Mouse (Mus musculus) limb, embryonic 11.5 days (tissue): ENCODE results near the gene Alox8. TPM values are rescaled to one million over a fixed set of nuclear protein-coding genes. Genes with fewer than 3 reads are reported as not detected.

Experiments
- ATAC-seq: fragments of 200-750 bp; cut with Nextera tagmentation; 2 replicates; pipeline ENCODE4 v1.8.0; 2017; ENCODE audit warnings: low read depth; ENCODE audit not compliant: insufficient number of reproducible peaks, low FRiP score, low TSS enrichment
- DNase-seq: peaks from one replicate; pipeline ENCODE4 v3.0.0-alpha.2; 2015; ENCODE audit warnings: low spot score
- H3K27ac ChIP-seq: fragments of 300-500 bp; sonication (generic); replicated peaks from 2 replicates; pipeline ENCODE4 v1.5.1; 2014; ENCODE audit warnings: low read depth, mild to moderate bottlenecking, low read length
- H3K27me3 ChIP-seq: fragments of 300-500 bp; sonication (generic); 2 replicates; pipeline ENCODE4 v1.6.1; 2014; ENCODE audit warnings: mild to moderate bottlenecking, low read length, mixed read lengths; ENCODE audit not compliant: control insufficient read depth, insufficient read depth
- H3K36me3 ChIP-seq: fragments of 300-500 bp; sonication (generic); 2 replicates; pipeline ENCODE4 v1.6.1; 2014; ENCODE audit warnings: mild to moderate bottlenecking, low read length, moderate library complexity, mixed read lengths; ENCODE audit not compliant: control insufficient read depth, insufficient read depth
- H3K4me1 ChIP-seq: fragments of 300-500 bp; sonication (generic); 2 replicates; pipeline ENCODE4 v1.6.1; 2014; ENCODE audit warnings: low read length, mixed read lengths; ENCODE audit not compliant: control insufficient read depth, insufficient read depth
- H3K4me2 ChIP-seq: fragments of 300-500 bp; sonication (generic); 2 replicates; pipeline ENCODE4 v1.6.1; 2014; ENCODE audit warnings: low read depth, mild to moderate bottlenecking, moderate library complexity; ENCODE audit not compliant: severe bottlenecking
- H3K4me3 ChIP-seq: fragments of 300-500 bp; sonication (generic); 2 replicates; pipeline ENCODE4 v1.5.1; 2014; ENCODE audit warnings: low read depth, low read length
- H3K9ac ChIP-seq: fragments of 300-500 bp; sonication (generic); 2 replicates; pipeline ENCODE4 v1.6.1; 2014; ENCODE audit warnings: mild to moderate bottlenecking, low read length
- H3K9me3 ChIP-seq: fragments of 300-500 bp; sonication (generic); 2 replicates; pipeline ENCODE4 v1.6.1; 2016; ENCODE audit warnings: low read length; ENCODE audit not compliant: control insufficient read depth
- WGBS: fragments of 180-500 bp; shearing (Covaris S2); extraction: QIAGEN DNeasy Blood & Tissue Kit; methylation state at CpG from one replicate; pipeline ENCODE4 v1.1.7; 2014; 5-methylcytosine and 5-hydroxymethylcytosine counted together
- polyA plus RNA-seq: library from polyadenylated mRNA; unstranded; fragments of >200 nt; fragmentation: Nextera tagmentation; extraction: Ambion mirVana; gene quantifications from 2 replicates; pipeline ENCODE4 v1.2.1, GENCODE M21; 2014

Alox8 gene
- polyA plus RNA-seq, 1 experiment from 2014 or later, result 0.07 TPM

- no peak overlapping the region for H3K4me3 ChIP-seq
- H3K36me3 ChIP-seq, result no peaks in the 10 kb centered on the region
- no peak overlapping the region for H3K9ac ChIP-seq
- ATAC-seq (no peak), DNase-seq (no peak)
- no peak overlapping the region for H3K27ac ChIP-seq
- no peaks in the 10 kb centered on the region for H3K27me3 ChIP-seq
- H3K4me1 ChIP-seq, result no peaks in the 10 kb centered on the region
- no peaks in the 10 kb centered on the region for H3K9me3 ChIP-seq
- 63% methylated on average over 1 of the region's 1 CpGs for WGBS
- H3K4me2 ChIP-seq, result no peak overlapping the region
These were observed 28.1 kb upstream of the Alox8 start for GRCm38 (mm10) chr11:69225715-69226114.

GRCm38 (mm10) chr11:69223101-69223500 is 25.5 kb upstream of the Alox8 start:
- H3K27me3 ChIP-seq, result no peaks in the 10 kb centered on the region
- H3K4me2 ChIP-seq, result no peak overlapping the region
- H3K9ac ChIP-seq, result no peak overlapping the region
- WGBS, result 92% methylated on average over 4 of the region's 4 CpGs
- no peak for ATAC-seq
- H3K4me1 ChIP-seq, result no peaks in the 10 kb centered on the region
- DNase-seq, result no peak
- no peak overlapping the region for H3K27ac ChIP-seq
- H3K9me3 ChIP-seq, result no peaks in the 10 kb centered on the region
- H3K4me3 ChIP-seq, result no peak overlapping the region
- H3K36me3 ChIP-seq, result no peaks in the 10 kb centered on the region

- WGBS, result 58% methylated on average over 4 of the region's 4 CpGs
- Histone ChIP-seq H3K4me2 (no peak overlapping the region), H3K9me3 (no peaks in the 10 kb centered on the region), H3K9ac (no peak overlapping the region), H3K4me1 (no peaks in the 10 kb centered on the region), H3K27ac (no peak overlapping the region), H3K4me3 (no peak overlapping the region), H3K27me3 (no peaks in the 10 kb centered on the region), H3K36me3 (no peaks in the 10 kb centered on the region)
- ATAC-seq, result no peak
- DNase-seq, result no peak
These were observed 23.4 kb upstream of the Alox8 start for GRCm38 (mm10) chr11:69221070-69221469.

GRCm38 (mm10) chr11:69218661-69219060 is 21.0 kb upstream of the Alox8 start:
- Histone ChIP-seq H3K9ac (no peak overlapping the region), H3K36me3 (no peaks in the 10 kb centered on the region), H3K4me3 (no peak overlapping the region), H3K9me3 (no peaks in the 10 kb centered on the region), H3K4me1 (no peaks in the 10 kb centered on the region), H3K4me2 (no peak overlapping the region), H3K27ac (no peak overlapping the region), H3K27me3 (no peaks in the 10 kb centered on the region)
- no peak for DNase-seq
- no peak for ATAC-seq
- WGBS, result 50% methylated on average over 2 of the region's 2 CpGs

GRCm38 (mm10) chr11:69217411-69217810 is 19.8 kb upstream of the Alox8 start:
- H3K4me3 ChIP-seq, result no peak overlapping the region
- no peaks in the 10 kb centered on the region for H3K36me3 ChIP-seq
- no peak overlapping the region for H3K9ac ChIP-seq
- H3K4me1 ChIP-seq, result no peaks in the 10 kb centered on the region
- no peaks in the 10 kb centered on the region for H3K27me3 ChIP-seq
- no peak for ATAC-seq
- WGBS, result 87% methylated on average over 5 of the region's 5 CpGs
- no peak overlapping the region for H3K4me2 ChIP-seq
- no peak for DNase-seq
- H3K9me3 ChIP-seq, result no peaks in the 10 kb centered on the region
- no peak overlapping the region for H3K27ac ChIP-seq

- Histone ChIP-seq H3K9ac (no peak overlapping the region), H3K4me2 (no peak overlapping the region; the same call in 1 of the 2 replicates), H3K4me1 (no peaks in the 10 kb centered on the region), H3K27ac (no peak overlapping the region), H3K27me3 (no peaks in the 10 kb centered on the region), H3K36me3 (no peaks in the 10 kb centered on the region), H3K4me3 (no peak overlapping the region), H3K9me3 (no peaks in the 10 kb centered on the region)
- DNase-seq (no peak), ATAC-seq (no peak)
- WGBS, result 40% methylated on average over 2 of the region's 2 CpGs
These were observed 13.8 kb upstream of the Alox8 start for GRCm38 (mm10) chr11:69211431-69211830.

- Histone ChIP-seq H3K36me3 (no peaks in the 10 kb centered on the region), H3K4me1 (no peaks in the 10 kb centered on the region), H3K4me2 (no peak overlapping the region), H3K4me3 (no peak overlapping the region), H3K9me3 (no peaks in the 10 kb centered on the region), H3K27me3 (peaks cover 4% of the 10 kb centered on the region), H3K9ac (no peak overlapping the region), H3K27ac (no peak overlapping the region)
- DNase-seq (no peak), ATAC-seq (no peak)
- 83% methylated on average over 13 of the region's 13 CpGs for WGBS
These were observed 5.0 kb upstream of the Alox8 start for GRCm38 (mm10) chr11:69202469-69203230.

- 49% methylated on average over 6 of the region's 6 CpGs for WGBS
- ATAC-seq, result no peak
- Histone ChIP-seq H3K27ac (no peak overlapping the region), H3K9me3 (no peaks in the 10 kb centered on the region), H3K36me3 (no peaks in the 10 kb centered on the region), H3K4me2 (no peak overlapping the region), H3K27me3 (peaks cover 20% of the 10 kb centered on the region), H3K4me3 (no peak overlapping the region), H3K4me1 (no peaks in the 10 kb centered on the region), H3K9ac (no peak overlapping the region)
- DNase-seq, result no peak
These were observed 2.6 kb upstream of the Alox8 start for GRCm38 (mm10) chr11:69200231-69200630.

- Histone ChIP-seq H3K4me1 (no peaks in the 10 kb centered on the region), H3K9me3 (no peaks in the 10 kb centered on the region), H3K36me3 (no peaks in the 10 kb centered on the region), H3K27me3 (peaks cover 20% of the 10 kb centered on the region), H3K9ac (no peak overlapping the region), H3K4me3 (no peak overlapping the region), H3K4me2 (no peak overlapping the region), H3K27ac (no peak overlapping the region)
- ATAC-seq (no peak), DNase-seq (no peak)
- WGBS, result 89% methylated on average over 1 of the region's 1 CpGs
These were observed 1.6 kb upstream of the Alox8 start for GRCm38 (mm10) chr11:69199251-69199650.
